Mouse (Mus musculus) liver, embryonic 16.5 days (tissue): ENCODE measurements around the gene Olfr553. TPM values are rescaled to one million over a fixed set of nuclear protein-coding genes. Genes with fewer than 3 reads are reported as not detected.

Source experiments
- ATAC-seq: fragments of 200-750 bp; cut with Nextera tagmentation; 2 replicates; pipeline ENCODE4 v1.8.0; 2017; ENCODE audit warnings: low read depth, mild to moderate bottlenecking, moderate number of reproducible peaks, moderate library complexity
- H3K27ac ChIP-seq: fragments of 300-500 bp; sonication (generic); 2 replicates; pipeline ENCODE4 v1.5.1; 2014; ENCODE audit warnings: mild to moderate bottlenecking, low read length
- H3K27me3 ChIP-seq: fragments of 300-500 bp; sonication (generic); 2 replicates; pipeline ENCODE4 v1.6.1; 2014; ENCODE audit warnings: low read depth, low read length, mixed read lengths; ENCODE audit not compliant: control insufficient read depth, insufficient read depth
- H3K36me3 ChIP-seq: fragments of 300-500 bp; sonication (generic); 2 replicates; pipeline ENCODE4 v1.6.1; 2014; ENCODE audit warnings: mild to moderate bottlenecking; ENCODE audit not compliant: control insufficient read depth, insufficient read depth
- H3K4me1 ChIP-seq: fragments of 300-500 bp; sonication (generic); 2 replicates; pipeline ENCODE4 v1.6.1; 2014; ENCODE audit warnings: low read depth, low read length, mixed read lengths; ENCODE audit not compliant: control insufficient read depth
- H3K4me2 ChIP-seq: fragments of 300-500 bp; sonication (generic); 2 replicates; pipeline ENCODE4 v1.6.1; 2014; ENCODE audit warnings: low read depth, low read length, mixed read lengths
- H3K4me3 ChIP-seq: fragments of 300-500 bp; sonication (generic); 2 replicates; pipeline ENCODE4 v1.5.1; 2014; ENCODE audit warnings: low read depth, mild to moderate bottlenecking, low read length
- H3K9ac ChIP-seq: fragments of 300-500 bp; sonication (generic); 2 replicates; pipeline ENCODE4 v1.6.1; 2014; ENCODE audit warnings: low read depth, low read length
- H3K9me3 ChIP-seq: fragments of 300-500 bp; sonication (generic); replicated peaks from 2 replicates; pipeline ENCODE4 v1.6.1; 2016; ENCODE audit warnings: low read length; ENCODE audit not compliant: control insufficient read depth
- WGBS: fragments of 180-500 bp; shearing (Covaris S2); extraction: QIAGEN DNeasy Blood & Tissue Kit; methylation state at CpG from one replicate; pipeline ENCODE4 v1.1.7; 2014; ENCODE audit not compliant: insufficient replicate concordance; 5-methylcytosine and 5-hydroxymethylcytosine counted together
- polyA plus RNA-seq: library from polyadenylated mRNA; unstranded; fragments of >200 nt; fragmentation: Nextera tagmentation; extraction: Ambion mirVana; gene quantifications from 2 replicates; pipeline ENCODE4 v1.2.1, GENCODE M21; 2015

Gene Olfr553
- polyA plus RNA-seq, 1 experiment from 2014 or later: not detected

- H3K4me3 ChIP-seq: no peak within 1 kb of the TSS
- no peaks in the 10 kb centered on the region for H3K36me3 ChIP-seq
- no peak within 1 kb of the TSS for H3K27ac ChIP-seq
- no peaks in the 10 kb centered on the region for H3K27me3 ChIP-seq
- H3K9me3 ChIP-seq: no peaks in the 10 kb centered on the region
- ATAC-seq: no peak
- H3K4me1 ChIP-seq: no peaks in the 10 kb centered on the region
- no peak within 1 kb of the TSS for H3K9ac ChIP-seq
- WGBS: 27% methylated on average over 1 of the region's 1 CpGs
- no peak within 1 kb of the TSS for H3K4me2 ChIP-seq
Observed at GRCm38 (mm10) chr7:102597378-102598031, 20.5 kb downstream of the Olfr553 start, which contains the start of gene Olfr552. Gene Olfr552, plus strand, starts transcription at chr7:102597770.

- WGBS: 65% methylated on average over 3 of the region's 3 CpGs
- H3K4me2 ChIP-seq: no peak within 1 kb of the TSS
- no peak within 1 kb of the TSS for H3K4me3 ChIP-seq
- H3K9ac ChIP-seq: no peak within 1 kb of the TSS
- no peaks in the 10 kb centered on the region for H3K9me3 ChIP-seq
- H3K27me3 ChIP-seq: no peaks in the 10 kb centered on the region
- no peak within 1 kb of the TSS for H3K27ac ChIP-seq
- H3K36me3 ChIP-seq: no peaks in the 10 kb centered on the region
- H3K4me1 ChIP-seq: no peaks in the 10 kb centered on the region
- ATAC-seq: no peak
Observed at GRCm38 (mm10) chr7:102591786-102592185, 26.2 kb downstream of the Olfr553 start, which contains the start of gene Olfr551. Gene Olfr551, minus strand, starts transcription at chr7:102591886.

DNA sequence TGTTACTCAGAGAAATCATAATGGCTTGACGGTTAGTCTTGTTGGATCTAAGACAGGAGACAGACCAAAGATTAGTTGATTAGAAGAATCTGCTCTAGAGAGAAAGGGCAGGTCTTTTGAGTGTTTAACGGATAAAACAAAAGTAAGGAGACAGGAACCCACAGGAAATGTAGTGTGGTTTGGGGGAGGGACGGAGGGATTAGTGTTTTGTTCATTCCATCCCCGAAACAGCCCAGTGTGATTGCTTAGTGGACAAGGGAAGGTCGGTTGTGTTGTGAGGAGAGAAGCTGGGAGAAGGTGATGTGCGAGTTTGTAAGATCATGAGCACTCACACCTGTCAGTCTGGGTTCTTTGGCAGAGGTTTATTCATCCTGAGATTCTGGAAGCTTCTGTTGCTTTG is 42.0 kb downstream of the Olfr553 start:
- 15% methylated on average over 6 of the region's 6 CpGs for WGBS
- Histone ChIP-seq H3K4me2 (no peak overlapping the region), H3K27me3 (no peaks in the 10 kb centered on the region), H3K4me1 (no peaks in the 10 kb centered on the region), H3K9ac (no peak overlapping the region), H3K27ac (no peak overlapping the region), H3K36me3 (no peaks in the 10 kb centered on the region), H3K4me3 (no peak overlapping the region), H3K9me3 (no peaks in the 10 kb centered on the region)
- ATAC-seq: no peak

- Histone ChIP-seq H3K4me2 (no peak overlapping the region), H3K4me3 (no peak overlapping the region), H3K4me1 (no peaks in the 10 kb centered on the region), H3K36me3 (no peaks in the 10 kb centered on the region), H3K9ac (no peak overlapping the region), H3K27ac (no peak overlapping the region), H3K27me3 (no peaks in the 10 kb centered on the region), H3K9me3 (no peaks in the 10 kb centered on the region)
- ATAC-seq: no peak
- 59% methylated on average over 3 of the region's 3 CpGs for WGBS
Observed at GRCm38 (mm10) chr7:102573174-102573830, 44.7 kb downstream of the Olfr553 start.

GRCm38 (mm10) chr7:102571142-102571541 is 46.9 kb downstream of the Olfr553 start, which contains the start of gene Olfr550:
Gene Olfr550, plus strand, starts transcription at chr7:102571442.
- Histone ChIP-seq H3K4me2 (no peak within 1 kb of the TSS), H3K9ac (no peak within 1 kb of the TSS), H3K9me3 (no peaks in the 10 kb centered on the region), H3K27ac (no peak within 1 kb of the TSS), H3K4me1 (no peaks in the 10 kb centered on the region), H3K36me3 (no peaks in the 10 kb centered on the region), H3K4me3 (no peak within 1 kb of the TSS), H3K27me3 (no peaks in the 10 kb centered on the region)
- WGBS: 80% methylated on average over 8 of the region's 8 CpGs
- ATAC-seq: no peak

DNA sequence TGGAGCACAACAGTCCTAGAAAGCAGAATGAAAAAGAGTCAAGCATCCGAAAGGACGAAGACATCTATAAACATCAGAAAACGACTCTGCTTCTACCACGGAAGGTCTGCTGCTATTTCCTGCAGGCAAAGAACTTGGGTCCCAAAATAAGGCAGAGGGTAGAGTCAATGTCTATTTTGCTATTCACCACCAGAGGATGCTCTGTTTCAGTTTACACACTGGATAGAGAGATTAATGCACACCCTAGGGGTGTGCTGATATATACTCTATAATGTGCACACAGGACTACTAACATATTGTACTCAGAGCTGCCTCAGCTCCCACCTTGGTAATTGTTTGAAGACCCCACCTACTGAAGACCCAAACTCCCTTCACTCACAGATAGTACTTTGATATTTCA is 51.8 kb downstream of the Olfr553 start:
- Histone ChIP-seq H3K36me3 (peaks cover 3% of the 10 kb centered on the region), H3K9ac (no peak overlapping the region), H3K27ac (no peak overlapping the region), H3K4me1 (peaks cover 10% of the 10 kb centered on the region), H3K27me3 (no peaks in the 10 kb centered on the region), H3K4me2 (no peak overlapping the region), H3K9me3 (no peaks in the 10 kb centered on the region), H3K4me3 (no peak overlapping the region)
- no peak for ATAC-seq
- 70% methylated on average over 4 of the region's 4 CpGs for WGBS

GRCm38 (mm10) chr7:102564999-102565997 is 52.7 kb downstream of the Olfr553 start, which contains the start of gene Trim21:
Gene Trim21, minus strand, starts transcription at chr7:102565486.
- Histone ChIP-seq H3K4me2 (peak within 1 kb of the TSS; percentile 80), H3K27ac (peak within 1 kb of the TSS; percentile 41; the same call in 1 of the 2 replicates), H3K4me3 (peak within 1 kb of the TSS; percentile 79), H3K27me3 (no peaks in the 10 kb centered on the region), H3K9me3 (no peaks in the 10 kb centered on the region), H3K9ac (peak within 1 kb of the TSS; percentile 75), H3K4me1 (peaks cover 10% of the 10 kb centered on the region), H3K36me3 (peaks cover 3% of the 10 kb centered on the region)
- 10% methylated on average over 10 of the region's 10 CpGs for WGBS
- ATAC-seq: peak; percentile 100
